Mouse (Mus musculus): ENCODE results near the gene Osbpl6.

DNA sequence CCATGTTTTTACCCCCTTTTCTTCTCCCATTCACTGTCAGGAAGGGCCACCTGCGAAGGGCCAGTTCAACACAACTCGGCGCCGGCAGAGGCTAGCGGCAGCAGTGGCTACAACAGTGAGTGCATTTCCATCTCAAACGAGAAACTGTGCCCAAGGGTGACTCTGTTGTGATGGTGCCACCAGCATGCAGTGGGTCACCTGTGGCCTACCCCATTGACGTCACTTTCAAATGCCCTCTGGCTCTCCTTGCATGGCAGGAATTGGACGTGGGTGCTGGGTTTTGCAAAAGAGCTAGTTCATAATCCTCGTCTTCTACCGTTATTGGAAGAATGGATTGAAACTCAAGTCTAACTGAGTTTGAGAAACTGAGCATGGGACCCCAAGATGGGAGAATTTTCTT, 153.8 kb downstream of the Osbpl6 start:
- TF ChIP-seq POLR2A (IDR thresholded peaks at IDR 0.05; ENCODE audit: low read depth, low read length), result no peak
- TF ChIP-seq CTCF (conservative IDR thresholded peaks at IDR 0.05; ENCODE audit: insufficient read depth, insufficient read length, low read depth, low read length), result no peak

Data from kidney, adult 2 months (tissue).